Mouse (Mus musculus): ENCODE results near the gene Cox16.
"Not testable (repeated sequence)": the region's sequence is repeated elsewhere in the genome, so short reads cannot be mapped to it uniquely, and the experiment has no call there.

GRCm38 (mm10) chr12:81438985-81439384 is 45.9 kb downstream of the Cox16 start:
- not testable (repeated sequence) for TF ChIP-seq CTCF (IDR thresholded peaks at IDR 0.05); POLR2A (IDR thresholded peaks at IDR 0.05; ENCODE audit: insufficient read depth, low read depth, low read length)

Data from heart, adult 2 months (tissue).